Mouse (Mus musculus): ENCODE data around the gene 4931406P16Rik. TPM values are rescaled to one million over a fixed set of nuclear protein-coding genes. Genes with fewer than 3 reads are reported as not detected.

The 4931406P16Rik gene
- polyA plus RNA-seq, 1 experiment, result not detected

GRCm38 (mm10) chr7:34196132-34197128 lies 116.9 kb downstream of the 4931406P16Rik start, which contains the start of gene Pdcd2l:
Pdcd2l (minus strand) TSS chr7:34196661.
- peaks cover 3% of the 10 kb centered on the region; the same call in 1 of the 2 replicates for H3K4me1 ChIP-seq (ENCODE audit: control insufficient read depth, insufficient read depth, low read length)
- peak within 1 kb of the TSS; percentile 88 for H3K4me3 ChIP-seq (ENCODE audit: insufficient read depth, low read depth, low read length)
- H3K27ac ChIP-seq (ENCODE audit: insufficient read depth, low read depth, low read length), result no peak within 1 kb of the TSS
- TF ChIP-seq CTCF (IDR thresholded peaks at IDR 0.05; ENCODE audit: insufficient read depth, low read depth, low read length), result no peak
- TF ChIP-seq POLR2A (IDR thresholded peaks at IDR 0.05; ENCODE audit: insufficient read depth, low read depth, low read length), result peak; percentile 51; the same call in 1 of the 2 replicates
- 3% methylated on average over 70 of the region's 70 CpGs for WGBS

DNA sequence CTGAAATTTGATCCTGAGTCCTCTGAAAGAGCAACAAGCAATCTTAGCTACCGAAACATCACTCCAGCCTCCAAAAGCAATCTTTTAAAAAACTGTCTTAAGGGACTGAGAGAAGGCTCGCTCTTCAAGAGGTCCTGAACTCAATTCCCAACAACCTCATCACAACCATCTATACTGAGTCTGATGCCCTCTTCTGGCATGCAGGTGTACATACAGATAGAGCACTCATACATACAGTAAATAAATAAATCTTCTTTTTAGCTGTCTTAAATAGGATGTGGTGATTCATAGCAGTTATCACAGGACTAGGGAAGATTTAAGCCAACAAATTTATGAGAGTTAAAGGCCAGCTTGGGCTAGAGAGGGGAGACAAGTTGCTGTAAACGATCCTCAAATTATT lies 117.7 kb downstream of the 4931406P16Rik start:
- no peak overlapping the region for H3K27ac ChIP-seq (ENCODE audit: insufficient read depth, low read depth, low read length)
- WGBS, result 37% methylated on average over 3 of the region's 3 CpGs
- H3K4me1 ChIP-seq (ENCODE audit: control insufficient read depth, insufficient read depth, low read length), result peaks cover 3% of the 10 kb centered on the region; the same call in 1 of the 2 replicates
- no peak for TF ChIP-seq POLR2A (IDR thresholded peaks at IDR 0.05; ENCODE audit: insufficient read depth, low read depth, low read length)
- TF ChIP-seq CTCF (IDR thresholded peaks at IDR 0.05; ENCODE audit: insufficient read depth, low read depth, low read length), result no peak
- H3K4me3 ChIP-seq (ENCODE audit: insufficient read depth, low read depth, low read length), result peak overlapping the region; percentile 88

DNA sequence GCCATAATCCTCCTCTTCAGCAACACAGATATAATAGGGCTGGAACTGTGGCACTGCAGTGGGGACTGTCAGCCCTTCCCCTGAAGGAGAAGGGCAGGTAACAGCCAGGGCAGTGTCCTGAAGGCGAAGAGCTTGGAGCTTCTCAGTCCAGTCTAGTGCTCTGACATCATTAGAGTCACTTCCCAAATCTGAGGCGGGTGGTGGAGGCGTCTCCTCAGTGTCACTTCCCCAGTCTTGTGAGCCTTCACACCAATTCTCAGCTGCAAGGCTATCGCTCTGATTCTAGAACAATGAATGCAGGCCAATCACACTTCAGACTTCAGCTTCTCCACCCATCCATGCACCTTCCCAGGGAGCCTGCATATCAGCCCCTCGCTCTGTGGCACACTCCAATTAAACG lies 120.5 kb downstream of the 4931406P16Rik start:
- H3K4me1 ChIP-seq (ENCODE audit: control insufficient read depth, insufficient read depth, low read length), result peaks cover 3% of the 10 kb centered on the region; the same call in 1 of the 2 replicates
- no peak overlapping the region for H3K4me3 ChIP-seq (ENCODE audit: insufficient read depth, low read depth, low read length)
- WGBS, result 90% methylated on average over 6 of the region's 6 CpGs
- H3K27ac ChIP-seq (ENCODE audit: insufficient read depth, low read depth, low read length), result no peak overlapping the region
- TF ChIP-seq POLR2A (IDR thresholded peaks at IDR 0.05; ENCODE audit: insufficient read depth, low read depth, low read length) (no peak), CTCF (IDR thresholded peaks at IDR 0.05; ENCODE audit: insufficient read depth, low read depth, low read length) (no peak)

- no peak overlapping the region for H3K27ac ChIP-seq (ENCODE audit: insufficient read depth, low read depth, low read length)
- H3K4me1 ChIP-seq (ENCODE audit: control insufficient read depth, insufficient read depth, low read length), result no peaks in the 10 kb centered on the region
- TF ChIP-seq POLR2A (IDR thresholded peaks at IDR 0.05; ENCODE audit: insufficient read depth, low read depth, low read length) (no peak), CTCF (IDR thresholded peaks at IDR 0.05; ENCODE audit: insufficient read depth, low read depth, low read length) (no peak)
- no peak overlapping the region for H3K4me3 ChIP-seq (ENCODE audit: insufficient read depth, low read depth, low read length)
- 84% methylated on average over 12 of the region's 12 CpGs for WGBS
Observed at GRCm38 (mm10) chr7:34189376-34189989, 123.9 kb downstream of the 4931406P16Rik start.

Other genes starting within 250 kb of the 4931406P16Rik start
- gene Scgb1b30, start 218.1 kb downstream of the 4931406P16Rik start, polyA plus RNA-seq (2012; ENCODE audit: insufficient read depth, insufficient read length, low replicate concordance, missing spikeins), result not detected in 2 replicates
- gene Wtip, start 180.3 kb downstream of the 4931406P16Rik start, polyA plus RNA-seq (2012; ENCODE audit: insufficient read depth, insufficient read length, low replicate concordance, missing spikeins), result not detected in 2 replicates
- gene Uba2, start 144.0 kb downstream of the 4931406P16Rik start, polyA plus RNA-seq (2012; ENCODE audit: insufficient read depth, insufficient read length, low replicate concordance, missing spikeins), result not detected in 2 replicates
- not detected in 2 replicates for gene Pdcd2l, start 116.9 kb downstream of the 4931406P16Rik start, polyA plus RNA-seq (2012; ENCODE audit: insufficient read depth, insufficient read length, low replicate concordance, missing spikeins)
- gene Gpi1, start 83.2 kb downstream of the 4931406P16Rik start, polyA plus RNA-seq (2012; ENCODE audit: insufficient read depth, insufficient read length, low replicate concordance, missing spikeins), result 367 and 564 TPM in 2 replicates
- not detected in 2 replicates for gene Gm6096, start 62.5 kb downstream of the 4931406P16Rik start, polyA plus RNA-seq (2012; ENCODE audit: insufficient read depth, insufficient read length, low replicate concordance, missing spikeins)
- gene Lsm14a, start 79.8 kb upstream of the 4931406P16Rik start, polyA plus RNA-seq (2012; ENCODE audit: insufficient read depth, insufficient read length, low replicate concordance, missing spikeins), result 429 TPM in 1 of 2 replicates, not detected in the other